Mouse (Mus musculus): Measurements from ENCODE around the gene Fbxl15.

DNA sequence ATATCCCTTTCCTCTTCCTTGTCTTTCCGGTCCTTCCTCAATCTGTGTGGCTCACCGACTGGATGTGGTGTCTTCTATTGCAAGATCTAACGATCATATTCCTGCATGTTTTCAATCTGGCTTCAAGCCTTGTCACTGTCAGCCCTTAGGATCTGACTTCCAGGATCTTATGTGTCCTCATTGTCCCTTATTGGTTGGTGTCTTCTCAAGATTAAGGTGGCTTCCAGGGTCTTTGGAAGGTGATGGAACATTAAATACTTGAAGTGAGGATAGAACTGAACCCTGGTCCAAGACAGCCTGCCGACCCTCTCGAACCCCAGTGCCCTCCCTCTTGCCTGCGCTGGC lies 10.9 kb downstream of the Fbxl15 start:
- no peak for TF ChIP-seq POLR2A (IDR thresholded peaks at IDR 0.05; ENCODE audit: low read depth, low read length)
- TF ChIP-seq CTCF (IDR thresholded peaks at IDR 0.05; ENCODE audit: extremely low read depth, insufficient read length, insufficient replicate concordance, low read depth, low read length) = no peak

Measured in small intestine, adult 2 months (tissue).